Mouse (Mus musculus): ENCODE measurements around the gene Pias4.
A peak's percentile ranks its signal among the peaks of the same experiment; 100 is the strongest.
"Not testable (repeated sequence)": the region's sequence is repeated elsewhere in the genome, so short reads cannot be mapped to it uniquely, and the experiment has no call there.

The Pias4 gene

GRCm38 (mm10) chr10:81167200-81168086, at the start of gene Pias4:
Gene Pias4 (minus strand): TSS chr10:81167923.
- DNase-seq (ENCODE audit: low spot score), result peak; percentile 100

- not testable (repeated sequence) for DNase-seq (ENCODE audit: low spot score)
Measured at GRCm38 (mm10) chr10:81217267-81217666, 49.5 kb upstream of the Pias4 start.

GRCm38 (mm10) chr10:81216810-81217209, 49.1 kb upstream of the Pias4 start:
- no peak for DNase-seq (ENCODE audit: low spot score)

GRCm38 (mm10) chr10:81216260-81216659, 48.5 kb upstream of the Pias4 start:
- no peak for DNase-seq (ENCODE audit: low spot score)

- DNase-seq (ENCODE audit: low spot score), result no peak
Measured at GRCm38 (mm10) chr10:81210154-81210553, 42.4 kb upstream of the Pias4 start.

- DNase-seq (ENCODE audit: low spot score), result no peak
Measured at GRCm38 (mm10) chr10:81204137-81204536, 36.4 kb upstream of the Pias4 start.

- no peak for DNase-seq (ENCODE audit: low spot score)
Measured at GRCm38 (mm10) chr10:81202978-81203720, 35.4 kb upstream of the Pias4 start.

GRCm38 (mm10) chr10:81201807-81202758, 34.4 kb upstream of the Pias4 start, which contains the start of gene Nmrk2:
Gene Nmrk2 (minus strand): TSS chr10:81202051.
- DNase-seq (ENCODE audit: low spot score), result no peak

GRCm38 (mm10) chr10:81200605-81201287, 33.0 kb upstream of the Pias4 start:
- DNase-seq (ENCODE audit: low spot score), result no peak

GRCm38 (mm10) chr10:81200141-81200540, 32.4 kb upstream of the Pias4 start:
- DNase-seq (ENCODE audit: low spot score), result no peak

GRCm38 (mm10) chr10:81198990-81199389, 31.3 kb upstream of the Pias4 start:
- no peak for DNase-seq (ENCODE audit: low spot score)

GRCm38 (mm10) chr10:81198230-81198629, 30.5 kb upstream of the Pias4 start:
- no peak for DNase-seq (ENCODE audit: low spot score)

GRCm38 (mm10) chr10:81197305-81197704, 29.6 kb upstream of the Pias4 start:
- no peak for DNase-seq (ENCODE audit: low spot score)

GRCm38 (mm10) chr10:81196470-81197065, 28.8 kb upstream of the Pias4 start:
- DNase-seq (ENCODE audit: low spot score), result no peak

GRCm38 (mm10) chr10:81195300-81195699, 27.6 kb upstream of the Pias4 start:
- DNase-seq (ENCODE audit: low spot score), result no peak

GRCm38 (mm10) chr10:81193991-81194774, 26.5 kb upstream of the Pias4 start:
- peak; percentile 56 for DNase-seq (ENCODE audit: low spot score)

- DNase-seq (ENCODE audit: low spot score), result no peak
Measured at GRCm38 (mm10) chr10:81192968-81193501, 25.3 kb upstream of the Pias4 start.

GRCm38 (mm10) chr10:81192270-81192967, 24.7 kb upstream of the Pias4 start:
- peak; percentile 79 for DNase-seq (ENCODE audit: low spot score)

- no peak for DNase-seq (ENCODE audit: low spot score)
Measured at GRCm38 (mm10) chr10:81191342-81191982, 23.7 kb upstream of the Pias4 start.
